Mouse (Mus musculus) neural tube, embryonic 15.5 days (tissue): ENCODE measurements around the gene Egfr. TPM values are rescaled to one million over a fixed set of nuclear protein-coding genes. Genes with fewer than 3 reads are reported as not detected.

ENCODE experiments used
- ATAC-seq: fragments of 200-750 bp; cut with Nextera tagmentation; 2 replicates; pipeline ENCODE4 v1.8.0; 2017; ENCODE audit warnings: mild to moderate bottlenecking, moderate TSS enrichment, moderate library complexity; ENCODE audit not compliant: low FRiP score
- H3K27ac ChIP-seq: fragments of 300-500 bp; sonication (generic); replicated peaks from 2 replicates; pipeline ENCODE4 v1.5.1; 2015; ENCODE audit warnings: mild to moderate bottlenecking, inconsistent platforms
- H3K27me3 ChIP-seq: fragments of 300-500 bp; sonication (generic); replicated peaks from 2 replicates; pipeline ENCODE4 v1.6.1; 2015; ENCODE audit warnings: inconsistent platforms
- H3K36me3 ChIP-seq: fragments of 300-500 bp; sonication (generic); 2 replicates; pipeline ENCODE4 v1.6.1; 2015; ENCODE audit warnings: inconsistent platforms
- H3K4me1 ChIP-seq: fragments of 300-500 bp; sonication (generic); 2 replicates; pipeline ENCODE4 v1.6.1; 2015; ENCODE audit warnings: inconsistent platforms
- H3K4me2 ChIP-seq: fragments of 300-500 bp; sonication (generic); 2 replicates; pipeline ENCODE4 v1.6.1; 2015; ENCODE audit warnings: inconsistent platforms, mild to moderate bottlenecking, moderate library complexity
- H3K4me3 ChIP-seq: fragments of 300-500 bp; sonication (generic); replicated peaks from 2 replicates; pipeline ENCODE4 v1.5.1; 2015; ENCODE audit warnings: mild to moderate bottlenecking, inconsistent platforms
- H3K9ac ChIP-seq: fragments of 300-500 bp; sonication (generic); replicated peaks from 2 replicates; pipeline ENCODE4 v1.6.1; 2015; ENCODE audit warnings: mild to moderate bottlenecking, inconsistent platforms
- H3K9me3 ChIP-seq: fragments of 300-500 bp; sonication (generic); replicated peaks from 2 replicates; pipeline ENCODE4 v1.6.1; 2016; ENCODE audit warnings: inconsistent platforms
- WGBS: fragments of 180-500 bp; shearing (Covaris S2); methylation state at CpG from one replicate; pipeline ENCODE4 v1.1.7; 2015; ENCODE audit warnings: mixed read lengths; 5-methylcytosine and 5-hydroxymethylcytosine counted together
- polyA plus RNA-seq: library from polyadenylated mRNA; unstranded; fragments of >200 nt; fragmentation: Nextera tagmentation; extraction: Ambion mirVana; gene quantifications from 2 replicates; pipeline ENCODE4 v1.2.1, GENCODE M21; 2015

The Egfr gene
- polyA plus RNA-seq, 1 experiment from 2014 or later, result 3.2 TPM

DNA sequence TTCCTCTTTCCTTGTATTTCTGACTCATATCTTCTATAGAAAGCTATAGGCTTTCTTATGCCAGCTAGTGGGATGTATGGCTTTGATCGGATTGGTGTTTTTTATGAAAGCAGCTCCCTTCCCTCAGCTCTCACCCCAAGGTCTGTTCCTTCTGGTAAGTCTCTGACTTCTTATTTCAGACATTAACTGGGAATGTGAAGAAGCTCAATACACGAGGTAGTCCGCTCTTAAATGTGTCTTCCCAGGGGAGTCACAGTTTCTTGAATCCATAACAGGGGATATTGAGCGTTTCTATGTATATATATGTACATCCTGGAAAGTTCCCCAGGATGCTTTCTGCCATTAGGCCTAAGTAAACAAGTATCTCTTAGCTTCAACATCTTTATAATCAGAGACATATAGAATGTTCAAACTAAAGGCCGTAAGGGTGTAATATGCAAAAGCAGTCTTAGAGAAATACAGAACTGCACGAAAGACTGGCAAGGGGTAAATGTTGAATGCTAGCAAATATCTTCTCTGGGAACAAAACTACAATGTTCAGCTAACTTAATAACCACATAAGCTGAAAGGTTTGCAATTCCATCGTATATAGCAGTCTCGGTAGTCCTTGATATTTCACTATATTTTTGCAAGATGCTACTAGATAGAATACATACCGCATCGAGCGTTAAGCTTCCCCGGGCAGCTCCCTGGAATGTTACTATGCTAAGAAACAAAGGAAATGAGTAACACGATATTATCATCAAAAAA lies 198.4 kb downstream of the Egfr start:
- Histone ChIP-seq H3K4me3 (peak overlapping the region; percentile 58), H3K9ac (no peak overlapping the region), H3K27me3 (no peaks in the 10 kb centered on the region), H3K9me3 (no peaks in the 10 kb centered on the region), H3K36me3 (no peaks in the 10 kb centered on the region), H3K4me1 (peaks cover 13% of the 10 kb centered on the region), H3K27ac (no peak overlapping the region), H3K4me2 (peak overlapping the region; percentile 91)
- no peak; the same call in 1 of the 2 replicates for ATAC-seq
- WGBS, result 54% methylated on average over 13 of the region's 13 CpGs

DNA sequence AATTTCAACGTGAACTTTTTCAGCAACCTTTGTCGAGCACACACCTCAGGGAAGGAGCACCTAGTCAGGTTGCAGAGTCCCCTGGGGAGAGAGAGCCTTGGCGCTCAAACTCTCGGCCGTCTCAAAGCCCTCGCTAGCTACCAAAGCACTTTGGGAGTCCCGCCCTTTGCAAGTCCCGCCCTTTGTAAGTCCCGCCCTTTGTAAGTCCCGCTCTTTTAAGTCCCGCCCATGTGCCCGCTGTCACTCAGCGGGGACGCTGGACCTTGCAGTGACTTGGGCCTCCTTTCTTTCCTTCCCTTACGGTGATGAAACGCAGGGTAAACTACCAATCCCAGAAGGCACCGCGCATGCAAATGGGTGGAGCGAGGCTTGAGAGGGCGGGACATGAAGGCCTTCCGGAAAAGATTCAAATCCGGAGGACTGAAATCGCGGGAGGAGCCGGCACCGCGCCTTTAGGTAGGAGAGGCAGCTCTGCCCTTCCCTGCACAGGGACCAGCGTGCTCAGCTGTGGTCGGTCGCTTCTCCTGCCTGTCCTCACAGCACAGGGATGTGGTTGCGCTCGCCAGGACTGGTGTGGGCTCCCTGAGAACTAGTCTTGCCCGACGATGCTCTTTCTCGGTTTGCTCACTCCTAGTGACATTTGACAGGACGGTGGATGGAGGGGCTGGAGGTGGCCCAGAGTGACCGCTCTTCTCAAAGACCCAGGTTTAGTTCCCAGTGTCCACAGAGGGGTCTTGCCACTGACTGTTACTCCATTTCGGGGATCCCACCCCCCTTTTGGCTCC lies 199.2 kb downstream of the Egfr start, which contains the start of gene Fbxo48:
Fbxo48 (plus strand) TSS at position 400 of the 785 bp plus-strand sequence.
- H3K27me3 ChIP-seq, result no peaks in the 10 kb centered on the region
- H3K9ac ChIP-seq, result peak within 1 kb of the TSS; percentile 45
- H3K4me1 ChIP-seq, result peaks cover 13% of the 10 kb centered on the region
- no peak within 1 kb of the TSS for H3K27ac ChIP-seq
- peak within 1 kb of the TSS; percentile 58 for H3K4me3 ChIP-seq
- WGBS, result under 1% methylated on average over 38 of the region's 38 CpGs
- H3K36me3 ChIP-seq, result no peaks in the 10 kb centered on the region
- peak; percentile 100 for ATAC-seq
- H3K4me2 ChIP-seq, result peak within 1 kb of the TSS; percentile 91
- no peaks in the 10 kb centered on the region for H3K9me3 ChIP-seq

DNA sequence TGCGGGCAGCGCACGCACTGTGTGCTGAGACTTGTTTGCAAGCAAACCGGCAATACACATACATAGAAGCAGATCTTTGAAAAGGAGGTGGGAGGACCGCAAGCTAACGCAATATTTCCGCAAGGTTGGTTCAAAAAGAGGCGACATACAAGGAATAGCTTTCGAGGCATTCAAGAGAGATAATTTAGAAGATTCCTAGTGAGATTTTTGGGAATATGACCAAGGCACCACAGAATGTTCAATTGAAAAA lies 199.7 kb downstream of the Egfr start:
- H3K9me3 ChIP-seq, result no peaks in the 10 kb centered on the region
- WGBS, result 5% methylated on average over 9 of the region's 9 CpGs
- H3K27ac ChIP-seq, result no peak overlapping the region
- H3K9ac ChIP-seq, result peak overlapping the region; percentile 45
- H3K4me1 ChIP-seq, result peaks cover 13% of the 10 kb centered on the region
- H3K4me2 ChIP-seq, result peak overlapping the region; percentile 91
- no peaks in the 10 kb centered on the region for H3K27me3 ChIP-seq
- no peak for ATAC-seq
- H3K4me3 ChIP-seq, result peak overlapping the region; percentile 58
- H3K36me3 ChIP-seq, result no peaks in the 10 kb centered on the region

DNA sequence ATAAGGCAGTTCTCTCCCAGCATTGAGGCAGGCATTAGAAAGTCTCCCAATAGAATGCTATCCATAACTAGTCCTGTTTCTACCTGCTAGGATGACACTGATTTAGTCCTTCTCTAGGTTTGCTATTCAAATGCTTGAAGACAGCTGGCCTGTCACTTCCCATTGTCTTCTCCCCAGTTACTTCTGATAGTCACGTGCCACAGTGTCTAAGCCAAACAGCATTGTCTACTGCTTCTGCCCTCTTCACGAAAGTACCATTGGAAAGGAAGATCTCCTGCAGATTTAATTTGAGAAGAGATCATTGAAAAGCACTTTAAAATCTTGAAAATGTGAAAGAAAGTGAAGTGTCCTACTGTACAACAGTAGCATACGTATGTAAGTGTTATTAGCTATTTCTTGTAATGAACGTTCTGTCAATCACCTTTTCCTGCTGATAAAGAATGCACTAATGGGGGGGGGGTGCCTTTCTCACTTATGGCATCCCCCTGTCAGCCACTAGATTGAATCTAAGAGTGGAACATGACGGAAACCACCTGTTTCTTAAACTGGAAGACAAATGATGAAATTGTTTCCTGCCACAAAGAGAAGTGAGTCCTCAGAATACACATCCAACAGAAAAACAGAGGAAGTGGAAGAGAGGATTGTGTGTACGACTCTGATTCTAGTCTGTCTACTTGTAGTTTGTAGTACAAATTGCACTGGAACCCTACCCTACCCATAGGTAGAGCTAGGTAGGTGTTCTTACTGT lies 204.3 kb downstream of the Egfr start:
- no peaks in the 10 kb centered on the region for H3K36me3 ChIP-seq
- no peak overlapping the region for H3K27ac ChIP-seq
- no peaks in the 10 kb centered on the region for H3K27me3 ChIP-seq
- WGBS, result 92% methylated on average over 6 of the region's 6 CpGs
- H3K4me3 ChIP-seq, result no peak overlapping the region
- H3K4me1 ChIP-seq, result peaks cover 6% of the 10 kb centered on the region
- no peaks in the 10 kb centered on the region for H3K9me3 ChIP-seq
- no peak overlapping the region for H3K4me2 ChIP-seq
- no peak overlapping the region for H3K9ac ChIP-seq
- no peak for ATAC-seq

DNA sequence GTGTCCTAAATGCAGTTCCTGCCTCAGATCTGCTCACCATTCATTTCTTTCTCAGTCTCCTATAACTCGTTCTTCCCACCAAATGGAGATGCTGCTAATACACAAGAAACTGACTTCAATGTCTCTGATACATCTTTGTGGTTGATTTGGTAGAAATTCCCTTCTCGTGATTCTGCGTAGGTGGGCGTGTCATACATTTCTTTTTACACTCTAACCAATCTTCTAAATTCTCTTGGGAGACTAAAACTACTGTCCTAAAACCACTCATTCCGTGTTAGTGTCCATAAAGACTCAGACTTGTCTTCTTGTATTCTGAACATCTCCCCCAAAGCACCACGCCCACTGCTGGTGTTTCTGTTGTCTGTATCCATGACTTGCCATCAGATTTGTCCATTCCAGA lies 205.0 kb downstream of the Egfr start:
- H3K4me1 ChIP-seq, result peaks cover under 1% of the 10 kb centered on the region; the same call in 1 of the 2 replicates
- ATAC-seq, result no peak
- no peak overlapping the region for H3K27ac ChIP-seq
- H3K9me3 ChIP-seq, result no peaks in the 10 kb centered on the region
- H3K27me3 ChIP-seq, result no peaks in the 10 kb centered on the region
- H3K4me2 ChIP-seq, result no peak overlapping the region
- no peaks in the 10 kb centered on the region for H3K36me3 ChIP-seq
- H3K9ac ChIP-seq, result no peak overlapping the region
- WGBS, result 93% methylated on average over 6 of the region's 6 CpGs
- H3K4me3 ChIP-seq, result no peak overlapping the region

DNA sequence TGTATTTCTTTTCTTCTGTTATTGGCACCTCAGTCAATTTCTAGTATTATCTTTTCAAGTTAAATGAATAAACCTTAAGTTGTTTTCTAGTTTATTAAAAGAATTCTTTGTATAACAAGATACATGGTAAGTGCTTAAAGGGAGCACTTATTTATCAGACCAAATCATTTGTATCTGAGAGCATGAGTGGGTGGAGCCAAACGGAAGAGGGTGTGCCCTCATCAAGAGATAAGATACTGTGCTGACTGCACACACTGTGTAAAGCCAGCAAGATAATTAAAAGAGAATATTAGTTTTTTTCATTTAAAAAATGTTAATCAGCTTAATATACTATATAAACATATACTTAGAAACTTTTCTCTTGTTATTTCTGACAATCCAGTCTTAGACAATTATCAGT lies 206.5 kb downstream of the Egfr start:
- Histone ChIP-seq H3K36me3 (no peaks in the 10 kb centered on the region), H3K27me3 (no peaks in the 10 kb centered on the region), H3K27ac (no peak overlapping the region), H3K4me3 (no peak overlapping the region), H3K4me2 (no peak overlapping the region), H3K4me1 (no peaks in the 10 kb centered on the region), H3K9ac (no peak overlapping the region), H3K9me3 (no peaks in the 10 kb centered on the region)
- 90% methylated on average over 1 of the region's 1 CpGs for WGBS
- ATAC-seq, result no peak

Other genes with a start within 250 kb of the Egfr start
- 33.2 and 36.0 TPM in 2 replicates for gene Sec61g, start 243.7 kb upstream of the Egfr start, polyA plus RNA-seq
- 0.68 and 0.72 TPM in 2 replicates for gene Fbxo48, start 199.2 kb downstream of the Egfr start, polyA plus RNA-seq